Mouse (Mus musculus) kidney, adult 2 months (tissue): ENCODE data around the gene Hnrnpa3. TPM values are rescaled to one million over a fixed set of nuclear protein-coding genes. Genes with fewer than 3 reads are reported as not detected.

Experiments
- DNase-seq: peaks from one replicate; pipeline ENCODE4 v3.0.0; 2021
- H3K27ac ChIP-seq: fragments of 200-500 bp; 2 replicates; pipeline ENCODE4 v1.5.1; 2012; ENCODE audit warnings: low read depth, low read length, control low read depth, inconsistent platforms; ENCODE audit not compliant: insufficient read depth
- H3K27me3 ChIP-seq: fragments of 200-500 bp; replicated peaks from 2 replicates; pipeline ENCODE4 v1.6.1; 2012; ENCODE audit warnings: mild to moderate bottlenecking, moderate library complexity, low read length, inconsistent platforms; ENCODE audit not compliant: control insufficient read depth, insufficient read depth
- H3K36me3 ChIP-seq: fragments of 200-500 bp; 2 replicates; pipeline ENCODE4 v1.6.1; 2012; ENCODE audit warnings: mild to moderate bottlenecking, moderate library complexity, low read length, inconsistent platforms; ENCODE audit not compliant: control insufficient read depth, insufficient read depth
- H3K4me1 ChIP-seq: fragments of 200-500 bp; 2 replicates; pipeline ENCODE4 v1.6.1; 2011; ENCODE audit warnings: low read length; ENCODE audit not compliant: control insufficient read depth, insufficient read depth
- H3K4me3 ChIP-seq: fragments of 200-500 bp; 2 replicates; pipeline ENCODE4 v1.5.1; 2011; ENCODE audit warnings: mild to moderate bottlenecking, low read depth, low read length, control low read depth; ENCODE audit not compliant: insufficient read depth
- CTCF ChIP-seq: fragments of 200-500 bp; conservative IDR thresholded peaks from 2 replicates; pipeline ENCODE4 v1.5.1; 2011; ENCODE audit warnings: low read depth, mild to moderate bottlenecking, control low read depth, low read length, moderate library complexity, mixed read lengths; ENCODE audit not compliant: insufficient read depth, insufficient read length
- POLR2A ChIP-seq: fragments of 200-500 bp; IDR thresholded peaks from one replicate; pipeline ENCODE4 v1.6.1; 2011; ENCODE audit warnings: low read depth, low read length, control low read depth
- WGBS: fragments of 180-500 bp; shearing (Covaris S2); methylation state at CpG from one replicate; pipeline ENCODE4 v1.1.7; 2018; 5-methylcytosine and 5-hydroxymethylcytosine counted together
- polyA plus RNA-seq: library from polyadenylated mRNA; depleted of rRNA; stranded (reverse); fragments of >200 nt; gene quantifications from 2 replicates; pipeline ENCODE4 v1.2.3, GENCODE M21; 2012

Gene Hnrnpa3
- polyA plus RNA-seq, 1 experiment = 34.0 TPM

DNA sequence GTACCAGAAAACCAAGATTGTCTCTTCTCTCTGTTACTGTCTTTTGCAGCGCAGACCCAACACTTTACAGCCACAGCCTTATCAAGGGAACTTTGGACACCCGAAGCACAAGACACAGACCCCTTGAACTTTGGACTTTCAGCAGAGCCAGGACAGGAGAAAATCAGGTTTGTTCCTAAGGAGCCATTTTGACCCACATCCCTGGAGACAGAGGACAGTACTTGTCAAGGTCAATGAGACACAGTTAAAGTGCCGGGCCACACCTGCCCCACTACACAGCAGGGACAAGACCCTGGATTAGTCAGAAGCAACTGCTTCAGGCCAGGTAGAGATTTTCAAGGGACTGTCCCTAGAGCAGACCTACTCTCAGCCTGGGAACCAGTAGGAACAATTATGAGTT is 38.2 kb downstream of the Hnrnpa3 start:
- no peak overlapping the region for H3K4me3 ChIP-seq
- WGBS = 41% methylated on average over 3 of the region's 3 CpGs
- peak overlapping the region; percentile 63 for H3K27ac ChIP-seq
- no peak for TF ChIP-seq POLR2A
- no peak for TF ChIP-seq CTCF
- peaks cover 55% of the 10 kb centered on the region for H3K4me1 ChIP-seq
- H3K36me3 ChIP-seq = no peaks in the 10 kb centered on the region; the same call in 1 of the 2 replicates
- DNase-seq = peak; percentile 65
- H3K27me3 ChIP-seq = no peaks in the 10 kb centered on the region

GRCm38 (mm10) chr2:75698007-75698406 is 38.9 kb downstream of the Hnrnpa3 start:
- DNase-seq = no peak
- no peaks in the 10 kb centered on the region for H3K27me3 ChIP-seq
- H3K4me3 ChIP-seq = no peak overlapping the region
- no peaks in the 10 kb centered on the region; the same call in 1 of the 2 replicates for H3K36me3 ChIP-seq
- peaks cover 54% of the 10 kb centered on the region for H3K4me1 ChIP-seq
- WGBS = 17% methylated on average over 4 of the region's 4 CpGs
- TF ChIP-seq POLR2A (no peak), CTCF (no peak)
- H3K27ac ChIP-seq = no peak overlapping the region

- 50% methylated on average over 3 of the region's 3 CpGs for WGBS
- H3K36me3 ChIP-seq = no peaks in the 10 kb centered on the region; the same call in 1 of the 2 replicates
- peaks cover 45% of the 10 kb centered on the region for H3K4me1 ChIP-seq
- no peaks in the 10 kb centered on the region for H3K27me3 ChIP-seq
- DNase-seq = no peak
- no peak overlapping the region for H3K27ac ChIP-seq
- H3K4me3 ChIP-seq = no peak overlapping the region
- TF ChIP-seq CTCF (no peak), POLR2A (no peak)
These were observed 39.8 kb downstream of the Hnrnpa3 start for GRCm38 (mm10) chr2:75698874-75699273.

GRCm38 (mm10) chr2:75700543-75700942 is 41.5 kb downstream of the Hnrnpa3 start:
- H3K27ac ChIP-seq = no peak overlapping the region

DNA sequence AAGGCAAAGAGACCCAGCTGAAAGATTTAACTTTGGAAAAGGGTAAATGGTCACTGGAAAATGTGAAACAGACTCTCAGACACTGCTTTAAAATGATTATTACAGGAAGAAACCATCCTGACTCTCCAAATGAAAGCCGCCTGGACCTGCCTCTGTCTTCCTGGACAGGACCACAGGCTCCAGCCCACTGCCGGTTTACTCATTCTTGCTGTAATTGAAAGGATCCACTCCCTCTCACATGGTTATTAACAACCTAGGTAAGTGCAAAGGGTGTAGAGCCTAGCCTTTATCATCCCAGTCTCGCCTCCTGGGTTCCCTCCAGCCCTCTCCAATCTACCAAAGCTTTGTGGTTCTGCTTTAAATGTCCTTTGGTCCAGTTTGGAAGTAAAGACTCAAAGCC is 42.1 kb downstream of the Hnrnpa3 start:
- no peak overlapping the region for H3K27ac ChIP-seq
- no peak for DNase-seq
- H3K27me3 ChIP-seq = no peaks in the 10 kb centered on the region
- H3K36me3 ChIP-seq = no peaks in the 10 kb centered on the region; the same call in 1 of the 2 replicates
- peaks cover 40% of the 10 kb centered on the region for H3K4me1 ChIP-seq
- 0 out of 2 replicates have a peak overlapping the region, but pooled peaks have one; percentile 13 for H3K4me3 ChIP-seq
- no peak for TF ChIP-seq POLR2A
- no peak for TF ChIP-seq CTCF
- 27% methylated on average over 3 of the region's 3 CpGs for WGBS

More at GRCm38 (mm10) chr2:75700543-75700942, 41.5 kb downstream of the Hnrnpa3 start:
- H3K36me3 ChIP-seq = no peaks in the 10 kb centered on the region; the same call in 1 of the 2 replicates
- DNase-seq = peak; percentile 59
- H3K4me1 ChIP-seq = peaks cover 46% of the 10 kb centered on the region
- H3K27me3 ChIP-seq = no peaks in the 10 kb centered on the region
- TF ChIP-seq CTCF = no peak
- no peak for TF ChIP-seq POLR2A
- WGBS = 28% methylated on average over 3 of the region's 3 CpGs
- no peak overlapping the region for H3K4me3 ChIP-seq

DNA sequence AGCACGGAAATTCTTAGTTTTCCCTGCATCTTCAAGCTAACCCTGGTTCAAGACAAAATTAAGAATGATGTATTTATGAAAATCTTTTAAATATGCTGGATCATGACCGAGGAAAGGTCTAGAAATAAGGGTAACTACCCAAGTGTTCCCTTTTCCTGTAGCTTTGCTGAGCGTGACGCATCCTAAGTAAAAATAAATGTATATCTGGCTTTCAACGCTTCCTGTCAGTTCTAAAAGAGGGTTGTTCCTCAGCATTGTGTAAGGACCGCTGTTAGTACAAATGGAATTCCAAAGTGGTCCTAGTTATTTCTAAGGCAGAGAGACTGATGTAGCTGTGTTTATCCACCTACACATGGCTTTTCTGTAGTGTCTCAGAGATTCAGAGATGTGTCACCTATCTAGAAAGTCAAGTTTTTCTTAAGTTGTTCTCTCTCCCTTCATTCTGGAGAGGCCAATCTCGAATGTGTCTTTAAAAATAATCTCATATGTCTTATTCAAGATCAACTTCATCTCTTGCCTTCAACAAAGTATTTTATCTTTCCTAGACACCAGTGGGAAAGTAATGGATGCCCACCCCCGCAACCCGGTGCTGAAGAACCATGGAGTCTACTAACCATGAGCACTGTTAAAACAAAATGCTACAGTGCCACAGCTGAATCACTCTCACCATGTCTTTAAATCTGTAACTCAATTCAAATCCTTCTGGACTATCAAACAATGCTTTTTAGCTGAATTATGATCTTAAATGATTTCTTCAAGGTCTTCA is 42.9 kb downstream of the Hnrnpa3 start:
- Histone ChIP-seq H3K27me3 (no peaks in the 10 kb centered on the region), H3K27ac (peak overlapping the region; percentile 49), H3K4me1 (peaks cover 33% of the 10 kb centered on the region), H3K36me3 (no peaks in the 10 kb centered on the region; the same call in 1 of the 2 replicates), H3K4me3 (peak overlapping the region; percentile 34; the same call in 1 of the 2 replicates)
- DNase-seq = no peak
- TF ChIP-seq POLR2A (no peak), CTCF (no peak)
- WGBS = 35% methylated on average over 9 of the region's 9 CpGs

DNA sequence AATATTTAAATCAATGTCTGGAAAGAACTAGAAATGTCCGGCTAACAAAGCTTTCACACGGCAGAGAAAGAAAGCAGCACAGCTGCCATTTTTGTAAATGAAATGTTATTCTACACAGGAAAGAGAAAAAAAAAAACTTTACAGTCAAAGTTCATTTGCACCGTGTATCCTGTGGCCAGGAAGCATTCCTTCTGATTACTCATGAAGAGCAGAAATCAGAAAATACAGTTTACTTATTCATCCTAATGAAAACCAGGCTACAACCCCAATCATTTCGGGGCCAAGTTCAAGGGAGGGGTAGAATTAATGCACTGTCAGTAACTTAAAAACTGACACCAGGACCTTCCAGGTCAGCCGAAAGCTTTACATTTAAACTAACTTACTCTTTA is 43.5 kb downstream of the Hnrnpa3 start:
- peak overlapping the region; percentile 99 for H3K27ac ChIP-seq
- H3K4me1 ChIP-seq = peaks cover 31% of the 10 kb centered on the region
- H3K27me3 ChIP-seq = no peaks in the 10 kb centered on the region
- peak; percentile 78 for DNase-seq
- WGBS = 1% methylated on average over 5 of the region's 5 CpGs
- H3K4me3 ChIP-seq = peak overlapping the region; percentile 74
- H3K36me3 ChIP-seq = no peaks in the 10 kb centered on the region; the same call in 1 of the 2 replicates
- no peak for TF ChIP-seq CTCF
- TF ChIP-seq POLR2A = no peak
